18 mouse cellular contexts compared by ENCODE assay signal in the genomic region with DNA sequence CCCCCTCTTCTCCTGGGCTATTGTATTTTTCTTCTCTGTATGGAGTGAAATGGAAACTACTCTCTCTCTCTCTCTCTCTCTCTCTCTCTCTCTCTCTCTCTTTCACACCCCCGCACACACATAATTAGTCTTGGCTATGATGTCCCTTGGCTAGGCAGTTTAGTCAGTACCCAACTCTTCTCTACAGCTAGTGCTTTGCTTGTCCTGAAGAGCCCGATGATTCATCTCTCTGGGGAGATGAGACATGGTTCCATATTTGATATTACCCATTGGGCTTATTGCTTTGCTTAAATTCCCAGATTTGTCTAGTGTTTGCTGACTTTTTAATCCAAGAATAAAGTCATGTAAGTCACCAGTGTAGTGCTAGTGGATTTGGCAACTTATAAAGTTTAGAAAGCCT.
DNase-seq lines count a peak whose midpoint lies in the region; ATAC-seq and TF ChIP-seq lines count a peak whose summit lies in the region.
"Had no signal": no experiment of that assay in that cellular context is flagged by ENCODE, and none has a peak within 500 bp of the region (broad histone marks: within the 10 kb centered on the region; RNA-seq: fewer than 3 reads in every experiment).

No protein-coding gene starts in this region.

- H3K9ac ChIP-seq in lung, postnatal 0 days (replicated peaks; ENCODE audit: low read depth): no peak overlapping the region
- H3K9ac ChIP-seq: embryonic facial prominence, embryonic 13.5 days; heart, embryonic 13.5 days; hindbrain, embryonic 15.5 days; limb, embryonic 12.5 days; liver, embryonic 15.5 days; midbrain, embryonic 15.5 days had no signal

- no peak overlapping the region for H3K4me2 ChIP-seq in lung, postnatal 0 days (replicated peaks; ENCODE audit: low read depth, low read length)
- H3K4me2 ChIP-seq: embryonic facial prominence, embryonic 13.5 days; heart, embryonic 13.5 days; hindbrain, embryonic 15.5 days; limb, embryonic 12.5 days; liver, embryonic 15.5 days; midbrain, embryonic 15.5 days had no signal

- peaks cover 10% of the 10 kb centered on the region for H3K9me3 ChIP-seq in heart, embryonic 10.5 days
- peaks cover 7% of the 10 kb centered on the region; the same call in 1 of the 2 replicates for H3K9me3 ChIP-seq in lung, postnatal 0 days (ENCODE audit: low read length)
- H3K9me3 ChIP-seq: hindbrain, embryonic 15.5 days had no signal

- no peak for TF ChIP-seq POLR2A in cerebellum, adult 2 months (IDR thresholded peaks at IDR 0.05; ENCODE audit: borderline replicate concordance, insufficient read depth, low read length)

- H3K4me3 ChIP-seq in heart, embryonic 10.5 days: no peak overlapping the region
- no peak overlapping the region for H3K4me3 ChIP-seq in lung, postnatal 0 days (ENCODE audit: low read depth, low read length)
- H3K4me3 ChIP-seq in cerebellum, adult 2 months (replicated peaks; ENCODE audit: insufficient read depth, low read depth, low read length): no peak overlapping the region
- H3K4me3 ChIP-seq: embryonic facial prominence, embryonic 13.5 days; heart, embryonic 13.5 days; hindbrain, embryonic 15.5 days; limb, embryonic 12.5 days; liver, embryonic 15.5 days; midbrain, embryonic 15.5 days had no signal

- TF ChIP-seq CTCF in lung, postnatal 0 days (IDR thresholded peaks at IDR 0.05): no peak
- TF ChIP-seq CTCF in cerebellum, adult 2 months (IDR thresholded peaks at IDR 0.05; ENCODE audit: borderline replicate concordance, insufficient read depth, low read depth, low read length): no peak

- TF ChIP-seq EP300 in lung, postnatal 0 days (IDR thresholded peaks at IDR 0.05): no peak

- no peaks in the 10 kb centered on the region for H3K27me3 ChIP-seq in heart, embryonic 10.5 days (ENCODE audit: insufficient read depth, poor library complexity, severe bottlenecking)
- H3K27me3 ChIP-seq in lung, postnatal 0 days (replicated peaks; ENCODE audit: insufficient read depth, low read length): no peaks in the 10 kb centered on the region
- H3K27me3 ChIP-seq in splenic B cell, adult 2 months (ENCODE audit: control insufficient read depth, insufficient read depth, low read length, poor library complexity, severe bottlenecking): no peaks in the 10 kb centered on the region
- H3K27me3 ChIP-seq in cerebellum, adult 2 months (ENCODE audit: control insufficient read depth, insufficient read depth, low read length): no peaks in the 10 kb centered on the region; the same call in 1 of the 2 replicates
- H3K27me3 ChIP-seq: embryonic facial prominence, embryonic 13.5 days; heart, embryonic 13.5 days; hindbrain, embryonic 15.5 days; limb, embryonic 12.5 days; liver, embryonic 15.5 days; midbrain, embryonic 15.5 days had no signal

- DNase-seq in heart, adult 8-10 months (ENCODE audit: low spot score): peak; percentile 68
- DNase-seq in heart, embryonic 10.5 days (ENCODE audit: low spot score): no peak
- peak; percentile 29 for DNase-seq in lung, postnatal 10 days
- DNase-seq in lung, postnatal 0 days (ENCODE audit: low spot score): no peak
- peak; percentile 93 for DNase-seq in NIH3T3 (ENCODE audit: low read depth)
- DNase-seq in splenic B cell, adult 2 months (ENCODE audit: low read depth, low spot score): peak; percentile 5
- no peak for DNase-seq in cerebellum, adult 2 months
- DNase-seq: cerebellum, adult 18-20 months; kidney, adult 11 months; kidney, postnatal 4 days; right cerebral cortex, postnatal 4 days; thymus, postnatal 14 days had no signal

- WGBS in heart, embryonic 10.5 days: 95% methylated on average over 2 of the region's 2 CpGs
- 90% methylated on average over 2 of the region's 2 CpGs for WGBS in lung, postnatal 0 days
- WGBS in cerebellum, adult 2 months: 50% methylated on average over 2 of the region's 2 CpGs

- no peaks in the 10 kb centered on the region for H3K4me1 ChIP-seq in heart, embryonic 10.5 days
- H3K4me1 ChIP-seq in lung, postnatal 0 days (ENCODE audit: insufficient read depth, low read depth, low read length): no peaks in the 10 kb centered on the region
- no peaks in the 10 kb centered on the region for H3K4me1 ChIP-seq in cerebellum, adult 2 months (ENCODE audit: control insufficient read depth, insufficient read depth, low read length)
- H3K4me1 ChIP-seq: hindbrain, embryonic 15.5 days; liver, embryonic 15.5 days; midbrain, embryonic 15.5 days had no signal

- H3K27ac ChIP-seq in heart, embryonic 10.5 days: no peak overlapping the region
- H3K27ac ChIP-seq in lung, postnatal 0 days (ENCODE audit: low read length): no peak overlapping the region
- H3K27ac ChIP-seq in cerebellum, adult 2 months (ENCODE audit: insufficient read depth, low read length): no peak overlapping the region
- H3K27ac ChIP-seq: embryonic facial prominence, embryonic 13.5 days; heart, embryonic 13.5 days; hindbrain, embryonic 15.5 days; limb, embryonic 12.5 days; liver, embryonic 15.5 days; midbrain, embryonic 15.5 days had no signal

- peaks cover 3% of the 10 kb centered on the region; the same call in 1 of the 2 replicates for H3K36me3 ChIP-seq in heart, embryonic 10.5 days
- no peaks in the 10 kb centered on the region for H3K36me3 ChIP-seq in lung, postnatal 0 days (ENCODE audit: insufficient read depth, low read length)
- H3K36me3 ChIP-seq in splenic B cell, adult 2 months (ENCODE audit: control insufficient read depth, insufficient read depth, low read length, poor library complexity, severe bottlenecking): no peaks in the 10 kb centered on the region
- H3K36me3 ChIP-seq: embryonic facial prominence, embryonic 13.5 days; hindbrain, embryonic 15.5 days; liver, embryonic 15.5 days; midbrain, embryonic 15.5 days had no signal

- ATAC-seq in lung, postnatal 0 days: no peak
- ATAC-seq: midbrain, embryonic 15.5 days had no signal

Comparison
In these comparisons a context has a peak if more than half of its experiments do, and no peak if none do; other contexts are left out.
1. DNase-seq: peak in heart, adult 8-10 months (single experiment), lung, postnatal 10 days (single experiment), NIH3T3 (single experiment) and splenic B cell, adult 2 months (single experiment); none in heart, embryonic 10.5 days (single experiment), lung, postnatal 0 days (single experiment) and cerebellum, adult 2 months (0 of 2).